Mouse (Mus musculus) Patski (cell line): ENCODE measurements around the gene Olfr450. TPM values are rescaled to one million over a fixed set of nuclear protein-coding genes. Genes with fewer than 3 reads are reported as not detected.

Source experiments
- ATAC-seq: fragments of 100-300 bp; one replicate; pipeline ENCODE4 v1.8.0; 2021
- CTCF ChIA-PET: fragments of 350-600 bp; sonication (Branson Sonifier 250); formaldehyde crosslinking; loops from one replicate; lab custom pipeline; 2022; ENCODE audit warnings: inconsistent platforms; lab: Charles Lee
- POLR2A ChIA-PET: fragments of 350-600 bp; sonication (Branson Sonifier 250); formaldehyde crosslinking; loops from one replicate; lab custom pipeline; 2022; ENCODE audit warnings: antibody characterized with exemption, inconsistent platforms; lab: Charles Lee
- DNase-seq: peaks from one replicate; pipeline ENCODE4 v3.0.0-alpha.2; 2011; ENCODE audit warnings: low read depth, low spot score
- H3K27me3 ChIP-seq: fragments of 371-371 bp; one replicate; pipeline ENCODE4 v1.5.1; 2021
- CTCF ChIP-seq: fragments of 100-300 bp; IDR thresholded peaks from one replicate; pipeline ENCODE4 v1.5.1; 2021
- in situ Hi-C: fragments of 300-500 bp; cut with MboI; formaldehyde crosslinking; loops from 3 replicates; pipeline ENCODE4 v1.11.1; 2018; ENCODE audit warnings: low pct_unique_long_range_greater_than_20kb, mixed read lengths
- polyA plus RNA-seq: library from polyadenylated mRNA; unstranded; gene quantifications from one replicate; pipeline ENCODE4 v1.2.3, GENCODE M21; 2021

Gene Olfr450
- polyA plus RNA-seq = not detected

- POLR2A ChIA-PET = interaction anchor here (1.4 kb wide), 1 partner anchor 12 kb away, joined by 3 read pairs; no protein-coding TSS in a partner anchor
- H3K27me3 ChIP-seq = peaks cover 11% of the 10 kb centered on the region
- no peak for ATAC-seq
- CTCF ChIA-PET = no interaction called here
- no peak for TF ChIP-seq CTCF
- in situ Hi-C loops = no loop called here
- no peak for DNase-seq
These were observed at the start of gene Olfr450 for GRCm38 (mm10) chr6:42811639-42812038. Olfr450 (plus strand) TSS chr6:42811939.

- TF ChIP-seq CTCF = no peak
- ChIA-PET POLR2A (no interaction called here), CTCF (no interaction called here)
- DNase-seq (no peak), ATAC-seq (no peak)
- H3K27me3 ChIP-seq = no peaks in the 10 kb centered on the region
- in situ Hi-C loops = no loop called here
These were observed 34.7 kb upstream of the Olfr450 start for GRCm38 (mm10) chr6:42777066-42777465.

- DNase-seq (no peak), ATAC-seq (no peak)
- TF ChIP-seq CTCF = no peak
- ChIA-PET CTCF (no interaction called here), POLR2A (no interaction called here)
- peaks cover 29% of the 10 kb centered on the region for H3K27me3 ChIP-seq
- in situ Hi-C loops = no loop called here
These were observed 26.9 kb upstream of the Olfr450 start, which contains the start of gene Olfr452 for GRCm38 (mm10) chr6:42784793-42785192. Olfr452 (plus strand) TSS chr6:42785093.

GRCm38 (mm10) chr6:42790247-42790948 is 21.3 kb upstream of the Olfr450 start:
- CTCF ChIA-PET = no interaction called here
- POLR2A ChIA-PET = no interaction called here
- ATAC-seq (no peak), DNase-seq (no peak)
- peaks cover 29% of the 10 kb centered on the region for H3K27me3 ChIP-seq
- in situ Hi-C loops = no loop called here
- peak; percentile 22 for TF ChIP-seq CTCF

GRCm38 (mm10) chr6:42790949-42791556 is 20.7 kb upstream of the Olfr450 start:
- no peak for DNase-seq
- in situ Hi-C loops = no loop called here
- ChIA-PET POLR2A (no interaction called here), CTCF (no interaction called here)
- ATAC-seq = no peak
- no peak for TF ChIP-seq CTCF
- peaks cover 28% of the 10 kb centered on the region for H3K27me3 ChIP-seq

- no peak for ATAC-seq
These were observed 16.8 kb upstream of the Olfr450 start for GRCm38 (mm10) chr6:42794982-42795381.

GRCm38 (mm10) chr6:42834084-42834483 is 22.3 kb downstream of the Olfr450 start, which contains the start of gene Olfr449:
Olfr449 (plus strand) TSS chr6:42834384.
- ChIA-PET CTCF (no interaction called here), POLR2A (no interaction called here)
- no peak for TF ChIP-seq CTCF
- ATAC-seq = no peak
- H3K27me3 ChIP-seq = peaks cover 20% of the 10 kb centered on the region
- no peak for DNase-seq
- in situ Hi-C loops = loop anchor here (25.0 kb wide), 1 partner anchor 597 kb away; the partner anchor contains the start of gene Gstk1

More at GRCm38 (mm10) chr6:42794982-42795381, 16.8 kb upstream of the Olfr450 start:
- H3K27me3 ChIP-seq = peaks cover 6% of the 10 kb centered on the region
- in situ Hi-C loops = no loop called here
- CTCF ChIA-PET = no interaction called here
- POLR2A ChIA-PET = no interaction called here
- no peak for DNase-seq
- no peak for TF ChIP-seq CTCF

- CTCF ChIA-PET = interaction anchor here (0.7 kb wide), 1 partner anchor 215 kb away, joined by 4 read pairs; the partner anchor contains the start of gene Tcaf2
- POLR2A ChIA-PET = no interaction called here
These were observed 48.6 kb downstream of the Olfr450 start for GRCm38 (mm10) chr6:42860222-42860819.

More at GRCm38 (mm10) chr6:42860222-42860819, 48.6 kb downstream of the Olfr450 start:
- DNase-seq = peak; percentile 9
- ATAC-seq = no peak
- no peaks in the 10 kb centered on the region for H3K27me3 ChIP-seq
- peak; percentile 49 for TF ChIP-seq CTCF
- in situ Hi-C loops = loop anchor here (25.0 kb wide), 1 partner anchor 523 kb away; the partner anchor contains the start of gene Zyx

Other genes starting within 250 kb of the Olfr450 start
- gene Tcaf3, start 214.2 kb upstream of the Olfr450 start, polyA plus RNA-seq = not detected
- gene Tcaf2, start 166.7 kb upstream of the Olfr450 start, polyA plus RNA-seq = 9.0 TPM
- 69.7 TPM for gene Tcaf1, start 101.9 kb upstream of the Olfr450 start, polyA plus RNA-seq
- gene Olfr453, start 72.6 kb upstream of the Olfr450 start, polyA plus RNA-seq = not detected
- not detected for gene Olfr38, start 55.5 kb upstream of the Olfr450 start, polyA plus RNA-seq
- gene Olfr452, start 26.8 kb upstream of the Olfr450 start, polyA plus RNA-seq = not detected
- gene Olfr449, start 22.4 kb downstream of the Olfr450 start, polyA plus RNA-seq = not detected
- not detected for gene Olfr448, start 78.5 kb downstream of the Olfr450 start, polyA plus RNA-seq
- not detected for gene Olfr447, start 96.9 kb downstream of the Olfr450 start, polyA plus RNA-seq
- gene Olfr446, start 109.4 kb downstream of the Olfr450 start, polyA plus RNA-seq = not detected
- not detected for gene Olfr444, start 137.1 kb downstream of the Olfr450 start, polyA plus RNA-seq